Mouse (Mus musculus) kidney, adult 8-10 months (tissue): Measurements from ENCODE around the gene Rrn3.
"Not testable (repeated sequence)": the region's sequence is repeated elsewhere in the genome, so short reads cannot be mapped to it uniquely, and the experiment has no call there.

Experiments
- DNase-seq, 2 experiments: peaks; one replicate each; pipeline ENCODE4 v3.0.0; 2022

The Rrn3 gene

DNA sequence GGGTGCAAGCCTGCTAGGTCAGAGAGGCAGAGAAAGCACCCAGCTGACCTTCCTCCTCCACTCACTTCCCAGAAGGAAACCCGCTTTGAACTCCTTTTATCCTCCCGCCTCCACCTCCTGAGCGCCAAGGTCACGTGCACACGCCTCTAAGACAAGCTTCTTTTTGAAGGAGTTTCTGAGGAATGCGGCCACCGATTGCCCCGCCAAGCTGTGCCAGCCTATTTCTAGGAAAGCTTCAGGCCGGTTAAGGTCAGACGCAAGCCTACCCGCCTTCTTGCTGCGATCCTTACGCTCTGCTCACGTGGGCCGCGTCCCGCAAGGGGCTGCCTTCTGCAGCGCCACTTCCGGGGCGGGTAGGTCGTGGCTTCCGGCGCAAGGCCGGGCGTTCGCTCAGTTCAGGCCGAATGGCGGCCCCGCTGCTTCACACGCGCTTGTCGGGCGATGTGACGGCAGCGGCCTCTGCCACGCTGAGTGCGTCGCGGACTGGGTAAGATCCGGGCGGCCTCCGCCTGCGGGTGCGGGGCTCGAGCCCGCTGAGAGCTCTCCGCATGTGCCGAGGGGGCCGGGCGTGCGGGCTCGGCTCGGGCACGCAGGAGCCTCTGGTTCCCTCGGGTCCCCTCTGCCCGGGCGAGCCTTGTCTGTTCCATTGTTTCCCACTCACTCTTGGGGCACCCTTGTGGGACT lies at the start of gene Rrn3:
TSS of gene Rrn3 (plus strand) at position 356 of the 684 bp plus-strand sequence.
- peak; percentile 92 to 94 for DNase-seq

DNA sequence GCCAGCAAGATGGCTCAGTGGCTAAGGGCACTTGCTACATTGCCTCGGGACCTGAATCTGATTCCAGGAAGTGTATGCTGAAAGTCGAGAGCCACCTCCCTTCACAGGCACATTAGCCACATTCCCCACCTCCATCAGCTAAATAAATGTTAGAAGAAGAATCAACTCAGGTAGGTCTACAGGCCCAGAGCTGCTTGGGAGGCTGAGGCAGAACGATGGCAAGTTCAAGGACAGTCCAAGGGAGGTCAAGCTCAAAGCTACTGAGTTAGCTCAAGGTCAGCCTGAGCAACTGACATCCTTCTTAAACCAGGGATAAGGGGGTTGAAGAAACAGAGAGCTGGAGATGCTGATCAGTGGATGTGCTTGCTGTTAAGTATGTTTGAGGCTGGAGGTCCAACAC lies 47.7 kb upstream of the Rrn3 start:
- no peak for DNase-seq

DNA sequence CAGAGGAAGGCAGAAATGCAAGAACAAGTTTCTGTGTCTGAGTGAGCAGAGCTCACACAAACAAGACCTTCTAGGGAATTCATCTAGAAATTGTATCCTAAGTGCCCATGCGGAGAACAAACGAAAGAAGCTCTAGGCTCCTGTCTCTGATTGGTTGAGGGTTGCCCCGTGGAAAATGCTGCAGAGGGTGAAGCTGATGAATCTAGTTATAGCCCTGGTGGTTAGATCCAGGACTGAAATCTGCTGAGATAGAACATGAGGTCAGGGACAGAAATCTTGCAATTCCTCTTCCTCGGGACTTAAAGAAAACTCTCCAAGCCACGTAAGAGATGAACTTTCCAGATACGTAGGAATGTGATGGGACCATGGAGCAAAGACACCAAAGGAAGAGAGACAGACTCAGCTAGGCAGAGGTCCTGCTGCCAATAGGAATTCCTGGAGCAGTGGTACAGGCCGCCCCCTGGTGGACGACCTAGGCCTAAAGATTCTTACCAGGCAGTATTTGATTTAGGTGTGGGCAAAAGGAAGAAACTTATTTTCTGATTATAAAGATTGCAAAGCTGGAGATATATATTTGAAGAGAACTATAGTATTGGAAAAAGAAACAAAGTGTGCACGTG lies 46.9 kb upstream of the Rrn3 start:
- DNase-seq, result peak; percentile 34 to 80

DNA sequence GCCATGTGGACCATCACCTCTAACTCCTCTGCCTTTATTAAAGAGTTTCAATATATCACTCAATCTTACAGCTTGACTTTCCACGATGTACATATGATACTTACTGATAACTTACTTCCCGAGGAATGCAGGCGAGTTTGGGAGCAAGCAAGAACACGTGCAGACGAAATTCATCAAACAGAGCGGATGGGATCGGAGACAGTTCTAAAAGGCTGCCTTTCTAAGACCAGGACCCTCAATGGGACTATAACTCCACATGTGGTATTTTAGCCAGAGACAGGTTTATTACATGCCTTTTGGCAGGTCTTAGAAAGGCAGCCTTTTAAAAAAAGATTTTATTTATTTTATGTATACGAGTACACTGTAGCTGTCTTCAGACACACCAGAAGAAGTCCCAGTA lies 44.5 kb upstream of the Rrn3 start:
- DNase-seq, result no peak

DNA sequence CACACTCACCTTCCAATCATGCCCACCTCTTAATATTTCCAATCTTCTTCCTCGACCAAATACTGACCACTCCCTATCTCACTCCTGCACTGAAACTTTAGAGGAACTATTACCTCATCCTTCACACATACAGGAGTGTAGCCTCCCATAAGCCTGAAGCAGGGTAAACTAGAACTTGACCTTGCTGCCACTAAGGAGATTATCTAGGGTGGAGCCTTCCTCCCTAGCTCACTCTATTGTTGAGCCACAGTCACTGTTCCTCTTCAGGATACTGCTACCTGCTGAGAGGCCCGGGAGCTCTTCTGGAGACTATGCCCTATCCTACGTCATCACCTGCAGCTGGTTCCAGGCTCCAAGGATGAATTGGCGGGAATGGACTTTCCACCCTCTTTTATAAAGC lies 41.5 kb upstream of the Rrn3 start:
- DNase-seq, result not testable (repeated sequence)

DNA sequence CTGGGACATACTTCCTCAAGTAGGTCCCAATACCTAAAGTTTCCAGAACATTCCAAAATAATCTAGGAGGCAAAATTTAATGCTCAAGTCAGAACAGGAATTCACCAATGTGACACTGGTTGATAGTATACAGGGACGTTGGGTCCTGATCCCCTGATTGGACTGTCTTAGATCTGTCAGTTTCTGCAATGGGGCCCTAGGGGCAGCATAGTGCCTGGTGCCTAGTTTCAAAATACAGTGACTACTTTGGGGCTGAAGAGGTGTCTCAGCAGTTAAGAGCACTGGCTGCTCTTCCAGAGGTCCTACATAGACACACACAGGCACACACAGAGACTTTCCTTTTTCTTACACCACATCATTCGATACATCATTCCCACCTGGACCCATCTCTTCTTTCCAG lies 39.7 kb upstream of the Rrn3 start:
- DNase-seq, result no peak

DNA sequence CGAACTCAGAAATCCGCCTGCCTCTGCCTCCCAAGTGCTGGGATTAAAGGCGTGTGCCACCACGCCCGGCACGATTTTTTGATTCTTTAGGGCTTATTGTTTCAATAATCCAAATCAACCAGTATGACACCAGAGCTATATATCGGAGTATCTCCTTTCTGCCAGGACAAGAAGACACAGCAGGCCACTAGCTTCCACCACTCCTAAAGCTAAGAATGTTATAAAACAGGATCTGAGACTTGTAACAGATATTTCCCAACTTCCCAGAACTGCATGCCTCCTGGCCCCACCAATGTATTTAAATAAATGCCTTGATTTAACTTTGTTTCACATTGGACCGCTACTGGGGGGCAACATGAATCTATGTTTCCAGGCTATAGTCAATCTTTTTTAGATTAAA lies 32.8 kb upstream of the Rrn3 start:
- no peak for DNase-seq

DNA sequence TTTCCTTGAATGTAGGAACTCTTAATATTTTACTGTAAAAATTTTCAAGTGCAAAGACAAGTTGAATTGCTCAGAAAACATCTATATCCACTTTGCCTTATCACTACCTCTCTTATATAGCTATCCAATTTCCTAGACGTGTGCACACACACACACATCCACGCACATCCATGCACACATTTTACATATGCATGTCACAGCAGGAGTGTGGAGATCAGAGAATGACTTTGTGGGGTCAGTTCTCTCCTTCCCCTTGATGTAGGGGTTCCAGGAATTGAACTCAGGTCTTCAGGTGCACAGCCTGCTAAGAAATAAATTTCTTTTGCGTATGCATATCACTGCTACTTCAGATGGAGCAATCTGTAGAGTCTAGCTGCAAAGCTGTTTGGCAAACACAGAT lies 32.4 kb upstream of the Rrn3 start:
- no peak for DNase-seq

DNA sequence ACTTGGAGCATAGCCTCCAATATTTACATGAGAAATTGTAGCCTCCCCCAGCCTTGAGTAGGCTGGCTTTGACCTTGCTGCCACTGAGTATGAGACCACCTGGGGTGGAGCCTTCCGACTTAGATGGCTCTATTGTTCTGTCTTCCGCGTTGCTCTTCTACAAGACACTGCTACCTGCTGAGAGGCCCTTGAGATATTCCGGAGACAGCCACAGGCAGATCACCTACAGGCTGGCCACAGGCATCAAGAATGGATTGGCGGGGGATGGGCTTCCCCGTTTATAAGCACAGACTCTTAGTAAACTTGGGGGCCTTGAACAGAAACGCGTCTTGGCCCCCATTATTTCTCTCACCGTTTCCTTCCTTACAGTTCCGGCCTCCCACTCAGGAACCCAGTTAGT lies 31.7 kb upstream of the Rrn3 start:
- not testable (repeated sequence) for DNase-seq

DNA sequence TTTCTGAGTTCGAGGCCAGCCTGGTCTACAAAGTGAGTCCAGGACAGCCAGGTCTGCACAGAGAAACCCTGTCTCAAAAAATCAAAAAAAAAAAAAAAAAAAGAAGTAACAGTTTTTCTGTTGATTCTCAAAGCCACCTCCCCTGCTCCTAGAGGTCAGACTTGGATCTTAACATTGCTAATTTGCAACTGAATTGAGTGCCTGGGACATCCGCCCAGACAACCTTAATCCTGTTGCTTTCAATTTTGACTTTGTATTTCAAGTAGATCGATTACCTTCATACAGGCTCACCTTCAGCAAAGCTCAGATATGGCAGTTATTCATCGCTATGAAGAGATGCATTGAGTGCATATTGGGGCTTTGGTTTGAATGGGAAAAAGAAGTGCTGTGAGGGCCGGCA lies 31.2 kb upstream of the Rrn3 start:
- DNase-seq, result no peak

DNA sequence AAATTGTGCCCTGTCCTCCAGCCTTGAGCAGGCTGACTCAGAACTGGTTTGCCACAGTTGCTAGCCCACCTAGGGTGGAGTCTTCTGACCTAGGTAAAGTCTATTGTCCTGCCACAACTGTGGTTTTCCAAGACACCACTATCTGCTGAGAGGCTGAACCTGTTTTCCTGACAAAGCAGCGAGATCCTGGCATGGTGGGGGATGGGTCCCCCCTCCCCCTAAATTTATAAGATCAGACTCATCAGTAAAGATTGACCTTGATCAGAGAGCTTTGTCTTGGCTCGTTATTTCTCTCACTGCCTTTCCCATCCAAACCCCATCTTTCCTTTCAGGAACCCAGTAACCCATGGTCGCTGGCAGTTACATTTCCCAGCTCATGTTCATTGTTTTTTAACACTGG lies 30.5 kb upstream of the Rrn3 start:
- DNase-seq, result no peak

DNA sequence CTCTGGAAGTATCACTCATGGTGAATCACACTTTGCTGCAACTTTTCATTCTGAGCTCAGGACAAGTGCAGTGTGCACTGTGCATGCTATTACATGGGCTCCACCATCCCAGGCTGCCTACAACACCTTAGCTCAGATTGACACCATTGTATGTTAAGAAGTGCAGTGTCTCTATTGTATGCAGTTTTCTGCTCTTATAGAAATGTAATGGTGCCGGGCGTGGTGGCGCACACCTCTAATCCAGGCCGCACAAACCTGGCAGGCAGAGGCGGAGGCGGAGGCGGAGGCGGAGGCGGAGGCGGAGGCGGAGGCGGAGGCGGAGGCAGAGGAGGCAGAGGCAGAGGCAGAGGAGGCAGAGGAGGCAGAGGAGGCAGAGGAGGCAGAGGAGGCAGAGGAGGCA lies 29.9 kb upstream of the Rrn3 start:
- no peak for DNase-seq

DNA sequence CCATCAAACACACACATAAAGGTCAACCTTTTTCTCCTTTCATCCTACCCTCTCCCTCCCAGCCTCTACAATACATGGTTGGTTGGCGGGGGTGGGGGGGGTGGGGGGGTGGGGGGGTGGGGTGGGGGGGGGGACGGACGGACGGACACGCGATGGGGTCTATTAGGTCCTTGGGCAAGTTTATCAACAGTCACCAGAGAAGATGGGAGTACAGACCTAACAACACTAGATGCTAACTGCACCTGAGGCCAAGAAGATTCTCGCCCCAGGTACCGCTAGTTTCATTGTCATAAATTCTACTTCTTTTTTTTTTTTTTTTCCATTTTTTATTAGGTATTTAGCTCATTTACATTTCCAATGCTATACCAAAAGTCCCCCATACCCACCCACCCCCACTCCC lies 26.5 kb upstream of the Rrn3 start:
- no peak for DNase-seq

DNA sequence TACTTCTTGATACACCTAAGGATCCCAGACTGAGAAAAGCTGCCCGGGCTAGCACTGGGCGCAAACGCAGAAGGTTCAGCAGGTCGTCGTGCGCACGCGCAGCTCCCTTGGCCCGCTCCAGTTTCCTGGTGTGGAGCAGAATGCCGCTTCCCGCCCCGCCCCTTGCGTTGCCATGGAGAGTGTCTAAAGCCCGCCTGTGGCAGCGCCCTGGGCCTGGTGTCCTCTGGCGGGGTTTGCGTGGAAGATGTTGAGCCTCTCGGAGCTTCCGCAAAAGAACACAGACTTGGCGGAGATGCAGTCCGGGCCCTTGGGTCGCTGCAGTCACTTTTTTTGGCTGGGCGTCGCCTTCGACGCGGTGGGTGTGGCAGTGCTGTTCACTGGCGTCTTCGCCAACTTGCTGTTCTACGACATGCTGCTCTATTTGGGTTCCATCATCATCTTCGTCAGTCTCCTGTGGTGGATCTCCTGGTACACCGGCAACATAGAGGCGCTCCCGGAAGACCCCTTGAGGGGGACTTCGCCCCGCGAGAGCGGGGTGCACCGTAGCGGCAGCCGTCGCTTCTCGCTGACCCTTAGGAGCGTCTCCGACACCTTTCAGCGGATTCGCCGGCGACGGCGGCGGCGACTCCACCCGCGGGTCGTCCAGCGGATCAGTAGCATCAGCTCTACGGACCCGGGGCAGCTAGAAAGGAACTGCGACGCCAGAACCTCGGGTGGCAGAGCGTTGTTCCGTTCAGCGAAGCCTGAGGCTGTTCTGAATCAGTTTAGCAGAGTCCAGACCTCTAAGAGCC lies 25.9 kb upstream of the Rrn3 start:
- peak; percentile 95 to 96 for DNase-seq

DNA sequence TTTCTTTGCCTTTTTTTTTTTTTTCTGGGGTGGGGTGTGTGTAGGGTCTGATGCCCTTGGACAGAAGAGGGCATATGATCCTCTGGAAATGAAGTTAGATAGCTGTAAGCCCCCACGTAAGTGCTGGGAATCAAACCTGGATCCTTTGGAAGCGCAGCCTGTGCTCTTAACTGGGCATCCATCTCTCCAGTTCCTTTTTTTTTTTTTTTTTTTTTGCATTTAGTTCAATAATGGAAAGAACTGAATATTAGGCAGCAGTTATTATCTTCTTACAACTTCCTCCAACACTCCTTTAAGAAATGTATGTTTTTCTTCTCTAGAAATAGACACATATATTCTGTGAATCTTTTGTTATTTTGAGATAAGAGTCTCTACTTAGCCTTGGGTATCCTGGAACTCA lies 22.7 kb upstream of the Rrn3 start:
- DNase-seq, result no peak

DNA sequence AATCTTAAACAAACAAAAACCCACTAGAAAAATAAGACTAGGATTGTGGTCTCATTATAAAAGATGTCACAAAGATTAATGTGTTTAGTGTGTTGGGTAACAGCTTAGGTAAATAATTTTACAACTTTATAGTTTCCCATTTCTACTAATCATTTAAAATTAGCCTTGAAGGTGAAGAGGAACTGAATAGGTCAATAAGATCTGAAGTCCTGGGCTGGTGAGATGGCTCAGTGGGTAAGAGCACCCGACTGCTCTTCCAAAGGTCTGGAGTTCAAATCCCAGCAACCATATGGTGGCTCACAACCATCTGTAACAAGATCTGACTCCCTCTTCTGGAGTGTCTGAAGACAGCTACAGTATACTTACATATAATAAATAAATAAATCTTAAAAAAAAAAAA lies 17.7 kb upstream of the Rrn3 start:
- not testable (repeated sequence) for DNase-seq

DNA sequence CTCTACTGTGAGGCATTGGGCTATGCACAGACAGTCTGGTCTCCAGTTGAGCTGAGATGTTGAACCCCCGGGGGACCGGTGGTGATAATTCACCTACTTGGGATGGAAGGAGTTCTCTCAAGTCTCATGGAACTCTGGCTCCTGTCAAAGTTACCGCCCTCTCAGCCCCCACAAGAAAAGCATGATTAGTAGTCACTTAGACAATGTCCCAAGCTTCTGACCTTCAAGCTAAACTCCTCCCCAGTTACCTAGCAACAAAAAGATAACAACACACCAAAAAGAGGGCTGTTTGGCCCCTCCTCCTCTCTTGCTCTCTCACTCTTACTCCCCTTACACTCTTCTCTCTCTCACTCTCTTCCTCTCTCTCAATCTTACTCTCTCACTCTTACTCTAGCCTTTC lies 16.0 kb upstream of the Rrn3 start:
- DNase-seq, result no peak

DNA sequence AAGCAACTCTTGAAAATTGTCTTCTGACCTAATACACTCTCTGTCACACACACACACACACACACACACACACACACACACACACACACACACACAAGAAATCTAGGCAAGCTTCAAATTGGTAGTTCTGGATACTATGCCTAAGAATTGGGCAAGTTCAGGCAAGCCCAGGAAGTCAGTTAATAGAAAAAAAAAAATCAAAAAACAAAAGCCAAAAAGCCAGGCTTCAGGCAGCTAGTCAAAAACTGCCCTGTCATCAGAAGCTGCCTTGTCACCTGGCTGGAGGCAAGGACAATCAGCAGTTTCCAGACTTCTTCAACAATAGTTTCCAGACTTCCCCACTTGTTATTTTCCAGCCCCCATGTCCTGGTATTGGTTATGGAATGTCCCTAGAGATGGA lies 14.1 kb upstream of the Rrn3 start:
- no peak for DNase-seq

DNA sequence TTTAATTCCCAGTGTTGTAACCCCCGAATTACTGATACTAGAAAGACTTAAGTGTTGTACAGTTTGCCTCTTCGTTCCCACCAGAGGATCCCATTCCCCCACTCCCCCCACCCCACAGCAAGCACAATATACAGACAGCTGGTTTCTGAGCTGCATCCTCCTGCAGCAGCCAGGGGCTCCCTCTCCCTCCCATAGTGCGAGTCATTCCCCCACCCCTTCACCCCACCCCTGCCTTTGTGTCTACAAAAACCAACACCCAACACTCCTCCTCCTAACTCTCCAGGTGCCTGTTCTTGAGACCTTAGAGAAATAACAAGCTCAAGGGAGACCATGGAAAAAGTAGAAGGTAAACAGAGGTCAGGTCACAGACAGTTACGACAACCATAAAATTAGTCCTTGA lies 8.9 kb upstream of the Rrn3 start:
- not testable (repeated sequence) for DNase-seq

DNA sequence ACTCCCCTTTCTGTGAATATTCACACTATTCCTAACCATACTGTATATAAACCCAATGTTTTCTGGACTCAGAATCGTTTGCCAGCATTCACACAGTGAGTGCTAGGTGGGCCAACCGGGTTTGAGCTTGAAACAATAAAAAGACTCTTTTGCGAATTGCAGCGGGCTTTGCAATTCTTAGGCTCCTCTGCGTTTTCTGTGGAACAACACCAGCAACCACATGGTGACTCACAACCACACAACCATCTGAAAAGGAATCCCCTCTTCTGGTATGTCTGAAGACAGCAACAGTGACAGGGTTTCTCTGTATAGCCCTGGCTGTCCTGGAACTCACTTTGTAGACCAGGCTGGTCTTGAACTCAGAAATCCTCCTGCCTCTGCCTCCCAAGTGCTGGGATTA lies 8.5 kb upstream of the Rrn3 start:
- not testable (repeated sequence) for DNase-seq

DNA sequence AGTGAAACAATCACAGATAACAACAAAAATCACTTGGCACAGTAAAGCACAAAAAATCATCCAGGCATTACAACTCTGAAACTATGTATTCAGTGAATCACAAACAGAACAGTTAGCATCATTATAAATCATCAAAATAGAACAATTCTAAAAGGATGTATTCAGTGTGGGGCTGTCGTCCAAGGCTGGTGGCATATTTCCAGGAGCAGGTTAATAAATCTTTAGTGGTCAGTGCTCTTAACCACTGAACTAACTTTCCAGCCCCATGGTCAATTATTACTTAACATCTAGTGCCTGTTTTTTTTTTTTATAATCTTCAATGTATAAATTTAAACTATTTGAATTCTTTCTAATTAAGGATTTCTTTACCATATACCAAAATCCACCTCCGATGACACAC lies 6.5 kb upstream of the Rrn3 start:
- peak; percentile 67 to 69 for DNase-seq

DNA sequence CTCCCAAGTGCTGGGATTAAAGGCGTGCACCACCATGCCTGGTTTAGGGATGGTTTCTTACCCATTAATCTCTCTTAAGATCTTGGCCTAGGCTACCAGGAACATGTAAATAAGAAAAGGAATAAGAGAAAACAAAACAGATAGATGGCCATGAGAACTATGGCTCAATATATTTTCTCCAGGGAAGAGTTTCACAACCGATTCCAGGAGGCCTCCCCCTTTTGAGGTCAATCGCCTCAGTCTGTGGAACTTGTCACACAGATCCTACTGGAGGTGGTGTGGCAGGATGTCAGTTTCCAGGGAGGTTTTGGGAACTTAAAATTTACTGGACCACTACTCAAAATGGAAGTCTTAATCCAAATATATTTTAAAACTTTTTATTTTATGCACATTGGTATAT lies 5.9 kb upstream of the Rrn3 start:
- not testable (repeated sequence) for DNase-seq

DNA sequence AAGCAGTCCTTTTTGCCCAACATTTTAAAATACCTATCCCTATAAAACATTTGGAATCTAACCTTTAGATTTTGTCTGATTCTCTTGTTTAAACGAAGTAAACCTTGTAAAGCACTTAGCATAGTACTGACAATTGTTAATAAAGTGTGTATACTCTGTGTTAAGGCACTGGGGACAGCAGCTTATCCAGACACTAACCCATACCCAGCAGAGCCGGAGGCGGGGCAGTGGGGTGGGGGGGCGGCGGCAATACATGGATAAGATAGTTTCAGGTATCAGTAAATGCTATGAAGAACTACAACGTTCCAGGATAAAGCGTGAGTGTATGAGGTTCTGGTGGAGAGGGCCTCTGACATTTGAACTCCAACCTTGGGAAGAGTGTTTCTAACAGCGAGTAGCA lies 708 bp downstream of the Rrn3 start:
- no peak for DNase-seq

DNA sequence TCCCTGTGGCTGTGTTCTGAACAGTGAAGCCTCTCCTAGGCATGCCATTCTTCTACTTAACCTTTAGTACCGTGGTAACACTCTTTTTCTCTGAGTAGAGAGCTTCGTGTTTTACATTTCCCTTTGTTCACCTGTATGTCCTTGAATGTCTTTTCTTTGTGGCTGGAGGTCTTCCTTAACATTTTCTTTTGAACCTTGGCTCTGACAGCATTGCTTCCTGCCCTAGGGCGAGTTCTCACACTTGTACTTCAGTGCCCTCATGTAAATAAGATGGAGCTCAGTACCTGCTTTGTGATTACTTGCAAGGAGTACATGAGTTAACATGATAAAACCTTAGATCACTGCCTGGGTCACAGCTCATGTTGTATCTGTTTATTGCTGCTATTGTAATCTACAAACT lies 5.4 kb downstream of the Rrn3 start:
- DNase-seq, result no peak
